Mouse (Mus musculus) MEL (cell line): ENCODE data around the gene Lrrc46. TPM values are rescaled to one million over a fixed set of nuclear protein-coding genes. Genes with fewer than 3 reads are reported as not detected.

Experiments
- DNase-seq: peaks from one replicate; pipeline ENCODE4 v3.0.0; 2011; ENCODE audit warnings: low read depth, low spot score
- H3K27ac ChIP-seq: 2 replicates; pipeline ENCODE4 v1.5.1; 2012; ENCODE audit warnings: low read depth, mild to moderate bottlenecking, control low read depth, low read length, moderate library complexity; ENCODE audit not compliant: control insufficient read depth
- H3K27me3 ChIP-seq, 2 experiments: fragments of 150-350 bp in 1 of 2; sonication (generic) in 1 of 2; 2 replicates each; pipeline ENCODE4 v1.6.1; 2012; ENCODE audit warnings: low read length in 2 of 2, mild to moderate bottlenecking in 2 of 2, improper control_type of control experiment in 1 of 2, moderate library complexity in 1 of 2; ENCODE audit not compliant: insufficient read depth in 2 of 2, control insufficient read depth in 1 of 2
- H3K36me3 ChIP-seq, 2 experiments: 2 replicates each; pipeline ENCODE4 v1.6.1; 2012 to 2014; ENCODE audit warnings: low read length in 2 of 2, improper control_type of control experiment in 1 of 2, inconsistent platforms in 1 of 2, mild to moderate bottlenecking in 1 of 2; ENCODE audit not compliant: insufficient read depth in 2 of 2, control insufficient read depth in 1 of 2
- H3K4me1 ChIP-seq, 2 experiments: fragments of 150-350 bp in 1 of 2; sonication (generic) in 1 of 2; 2 replicates each; pipeline ENCODE4 v1.6.1; 2012; ENCODE audit warnings: low read length in 2 of 2, improper control_type of control experiment in 1 of 2, mild to moderate bottlenecking in 1 of 2; ENCODE audit not compliant: insufficient read depth in 2 of 2, control insufficient read depth in 1 of 2
- H3K4me3 ChIP-seq, 2 experiments: fragments of 150-350 bp in 1 of 2; sonication (generic) in 1 of 2; 2 replicates each; pipeline ENCODE4 v1.5.1; 2012; ENCODE audit warnings: low read depth in 2 of 2, low read length in 2 of 2, mild to moderate bottlenecking in 2 of 2, moderate library complexity in 2 of 2, control low read depth in 1 of 2, improper control_type of control experiment in 1 of 2; ENCODE audit not compliant: control insufficient read depth in 1 of 2, insufficient read depth in 1 of 2
- H3K79me2 ChIP-seq: 2 replicates; pipeline ENCODE4 v1.6.1; 2012; ENCODE audit warnings: mild to moderate bottlenecking, low read length, moderate library complexity; ENCODE audit not compliant: control insufficient read depth, poor library complexity, insufficient read depth
- H3K9ac ChIP-seq: 2 replicates; pipeline ENCODE4 v1.6.1; 2012; ENCODE audit warnings: low read depth, mild to moderate bottlenecking, control low read depth, low read length, moderate library complexity; ENCODE audit not compliant: control insufficient read depth, poor library complexity, severe bottlenecking
- H3K9me3 ChIP-seq: fragments of 150-350 bp; sonication (generic); replicated peaks from 2 replicates; pipeline ENCODE4 v1.6.1; 2012; ENCODE audit warnings: mild to moderate bottlenecking, low read length, improper control_type of control experiment, moderate library complexity; ENCODE audit not compliant: insufficient read depth
- BHLHE40 ChIP-seq: IDR thresholded peaks from 2 replicates; pipeline ENCODE4 v1.6.1; 2012; ENCODE audit warnings: low read depth, mild to moderate bottlenecking, inconsistent platforms, low read length, improper control_type of control experiment, borderline replicate concordance
- CHD1 ChIP-seq: IDR thresholded peaks from 2 replicates; pipeline ENCODE4 v1.6.1; 2012; ENCODE audit warnings: low read depth, mild to moderate bottlenecking, inconsistent platforms, low read length, improper control_type of control experiment
- ELF1 ChIP-seq: IDR thresholded peaks from 2 replicates; pipeline ENCODE4 v1.6.1; 2014; ENCODE audit warnings: low read depth, mild to moderate bottlenecking, inconsistent platforms, low read length, improper control_type of control experiment, moderate library complexity
- GATA1 ChIP-seq: IDR thresholded peaks from 2 replicates; pipeline ENCODE4 v1.6.1; 2011; ENCODE audit warnings: low read depth, low read length, improper control_type of control experiment
- MAX ChIP-seq: IDR thresholded peaks from 2 replicates; pipeline ENCODE4 v1.6.1; 2011; ENCODE audit warnings: low read length, improper control_type of control experiment
- MAZ ChIP-seq: IDR thresholded peaks from 2 replicates; pipeline ENCODE4 v1.6.1; 2012; ENCODE audit warnings: low read depth, mild to moderate bottlenecking, inconsistent platforms, low read length, improper control_type of control experiment
- MEF2A ChIP-seq: IDR thresholded peaks from 2 replicates; pipeline ENCODE4 v1.6.1; 2014; ENCODE audit warnings: low read depth, mild to moderate bottlenecking, inconsistent platforms, low read length, improper control_type of control experiment; ENCODE audit not compliant: poor library complexity, insufficient replicate concordance, severe bottlenecking; ENCODE audit errors: extremely low read depth
- MYB ChIP-seq: IDR thresholded peaks from 2 replicates; pipeline ENCODE4 v1.6.1; 2011; ENCODE audit warnings: mild to moderate bottlenecking, low read depth, low read length, improper control_type of control experiment
- NELFE ChIP-seq: IDR thresholded peaks from 2 replicates; pipeline ENCODE4 v1.6.1; 2011; ENCODE audit warnings: low read depth, low read length, improper control_type of control experiment
- POLR2AphosphoS2 ChIP-seq: IDR thresholded peaks from 2 replicates; pipeline ENCODE4 v1.6.1; 2011; ENCODE audit warnings: low read length, improper control_type of control experiment
- RCOR1 ChIP-seq: IDR thresholded peaks from 2 replicates; pipeline ENCODE4 v1.6.1; 2012; ENCODE audit warnings: low read depth, mild to moderate bottlenecking, inconsistent platforms, low read length, improper control_type of control experiment
- SIN3A ChIP-seq: IDR thresholded peaks from 2 replicates; pipeline ENCODE4 v1.6.1; 2012; ENCODE audit warnings: low read length, improper control_type of control experiment, inconsistent platforms
- TCF12 ChIP-seq: IDR thresholded peaks from 2 replicates; pipeline ENCODE4 v1.6.1; 2014; ENCODE audit warnings: low read depth, mild to moderate bottlenecking, inconsistent platforms, low read length, improper control_type of control experiment, moderate library complexity
- UBTF ChIP-seq: IDR thresholded peaks from 2 replicates; pipeline ENCODE4 v1.6.1; 2012; ENCODE audit warnings: low read depth, mild to moderate bottlenecking, inconsistent platforms, low read length, improper control_type of control experiment, moderate library complexity, borderline replicate concordance; ENCODE audit not compliant: insufficient read depth
- ZC3H11A ChIP-seq: IDR thresholded peaks from 2 replicates; pipeline ENCODE4 v1.6.1; 2012; ENCODE audit warnings: low read depth, mild to moderate bottlenecking, inconsistent platforms, low read length, improper control_type of control experiment
- ZMIZ1 ChIP-seq: IDR thresholded peaks from 2 replicates; pipeline ENCODE4 v1.6.1; 2012; ENCODE audit warnings: low read depth, mild to moderate bottlenecking, inconsistent platforms, low read length, improper control_type of control experiment, moderate library complexity
- polyA plus RNA-seq, 2 experiments: library from polyadenylated mRNA; stranded (reverse) in 1 of 2; unstranded in 1 of 2; fragments of >175 nt in 1 of 2; fragments of >200 nt in 1 of 2; gene quantifications; 2 replicates each; pipeline versions ENCODE4 v1.2.1 to v1.2.4; 2012; ENCODE audit warnings: low replicate concordance in 2 of 2, low read depth in 1 of 2; ENCODE audit not compliant: insufficient read length in 2 of 2, insufficient read depth in 1 of 2, missing spikeins in 1 of 2
- total RNA-seq: library from RNA; depleted of rRNA; stranded (reverse); fragments of 300-350 nt; gene quantifications from 2 replicates; pipeline ENCODE4 v1.2.3, GENCODE M21; 2012

Lrrc46 gene
- total and polyA plus RNA-seq, 3 experiments = 0.19 to 0.75 TPM; not detected in 1

- Histone ChIP-seq H3K9me3 (no peaks in the 10 kb centered on the region), H3K79me2 (no peaks in the 10 kb centered on the region), H3K4me3 (no peak overlapping the region), H3K9ac (no peak overlapping the region), H3K4me1 (no peaks in the 10 kb centered on the region; a peak in 1 of 4 replicates), H3K36me3 (no peaks in the 10 kb centered on the region), H3K27ac (no peak overlapping the region), H3K27me3 (peaks cover 10 to 15% of the 10 kb centered on the region in 2 experiments)
- DNase-seq = no peak
- TF ChIP-seq UBTF (no peak), ZMIZ1 (no peak), CHD1 (no peak), BHLHE40 (no peak), MEF2A (no peak), ZC3H11A (no peak), MAX (no peak), ELF1 (no peak), POLR2AphosphoS2 (no peak), NELFE (no peak), GATA1 (no peak), SIN3A (no peak), RCOR1 (no peak), TCF12 (no peak), MAZ (no peak)
These were observed 21.9 kb downstream of the Lrrc46 start for GRCm38 (mm10) chr11:97019345-97019708.

- Histone ChIP-seq H3K4me3 (no peak overlapping the region), H3K9ac (no peak overlapping the region)
These were observed 22.4 kb downstream of the Lrrc46 start for GRCm38 (mm10) chr11:97018583-97019344.

More at GRCm38 (mm10) chr11:97018583-97019344, 22.4 kb downstream of the Lrrc46 start:
- no peak for TF ChIP-seq MYB
- Histone ChIP-seq H3K9me3 (no peaks in the 10 kb centered on the region), H3K27me3 (peaks cover 14% of the 10 kb centered on the region in 2 experiments), H3K36me3 (no peaks in the 10 kb centered on the region), H3K79me2 (no peaks in the 10 kb centered on the region), H3K4me1 (no peaks in the 10 kb centered on the region; a peak in 1 of 4 replicates), H3K27ac (no peak overlapping the region)
- no peak for DNase-seq
